Mouse (Mus musculus) left cerebral cortex, postnatal 25 days (tissue): ENCODE data around the gene Mgat4c. TPM values are rescaled to one million over a fixed set of nuclear protein-coding genes. Genes with fewer than 3 reads are reported as not detected.

Source experiments
- DNase-seq, 2 experiments: peaks; one replicate each; pipeline ENCODE4 v3.0.0; 2022; ENCODE audit warnings: low spot score in 2 of 2, mixed read lengths in 1 of 2
- intact Hi-C: fragments of 180-260 bp; cut with DNase I; formaldehyde crosslinking; loops from one replicate; pipeline ENCODE4 v1.15.1; 2025
- total RNA-seq, 2 experiments: library from RNA; stranded (reverse); gene quantifications; 2 replicates each; pipeline ENCODE4 v1.2.3; 2021

The Mgat4c gene
- total RNA-seq: 10 to 100 TPM; 17.4 to 17.8 TPM

GRCm38 (mm10) chr10:101681437-101681912 is at the start of gene Mgat4c:
Gene Mgat4c, plus strand, starts transcription at chr10:101681487.
- intact Hi-C loops: loop anchor here (5.0 kb wide), 1 partner anchor 939 kb away; no protein-coding TSS in a partner anchor
- DNase-seq: peak; percentile 56 to 90

DNA sequence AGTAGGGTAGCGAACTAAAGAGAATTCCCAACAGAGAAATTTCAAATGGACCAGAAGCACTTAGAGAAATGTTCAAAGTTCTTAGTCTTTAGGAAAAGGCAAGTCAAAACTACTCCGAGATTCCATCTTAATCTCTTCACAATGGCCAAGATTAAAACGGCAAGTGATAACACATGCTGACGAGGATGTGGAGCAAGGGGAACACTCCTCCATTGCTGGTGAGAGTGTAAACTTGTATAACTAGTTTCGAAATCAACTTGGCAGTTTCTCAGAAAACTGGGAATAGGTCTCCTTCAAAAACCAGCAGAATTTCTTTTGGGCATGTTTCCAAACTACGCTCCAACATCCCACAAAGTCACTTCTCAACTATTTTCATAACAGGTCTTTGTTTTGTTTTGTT is 46.0 kb upstream of the Mgat4c start:
- intact Hi-C loops: no loop called here
- no peak for DNase-seq

- intact Hi-C loops: no loop called here
- peak in 1 of 2 experiments; percentile 49 for DNase-seq
These were observed 40.2 kb upstream of the Mgat4c start for GRCm38 (mm10) chr10:101641048-101641447.

DNA sequence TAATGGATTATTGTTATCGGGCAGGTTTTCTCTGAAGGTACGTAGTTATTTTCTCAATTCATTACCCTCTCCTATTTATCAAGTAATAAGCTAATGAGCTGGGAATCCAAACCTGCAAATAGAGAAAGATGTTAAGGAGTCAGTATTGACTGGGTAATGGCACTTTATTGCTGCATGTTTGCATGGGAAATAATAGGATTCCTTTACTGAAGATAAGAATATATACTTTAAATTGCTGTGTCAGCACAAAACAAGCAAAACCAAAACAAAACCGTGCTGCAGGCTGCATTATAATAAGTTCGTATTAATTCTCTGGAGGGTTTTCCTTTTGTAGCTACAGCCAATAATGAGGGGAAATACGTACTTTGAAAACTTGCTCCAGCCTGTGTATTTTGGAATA is 627 bp downstream of the Mgat4c start:
- intact Hi-C loops: loop anchor here (5.0 kb wide), 1 partner anchor 940 kb away; no protein-coding TSS in a partner anchor
- DNase-seq: peak; percentile 4 to 9

GRCm38 (mm10) chr10:101761828-101762227 is 80.5 kb downstream of the Mgat4c start:
- intact Hi-C loops: no loop called here
- no peak for DNase-seq

GRCm38 (mm10) chr10:101770688-101771087 is 89.4 kb downstream of the Mgat4c start:
- DNase-seq: no peak
- intact Hi-C loops: no loop called here

DNA sequence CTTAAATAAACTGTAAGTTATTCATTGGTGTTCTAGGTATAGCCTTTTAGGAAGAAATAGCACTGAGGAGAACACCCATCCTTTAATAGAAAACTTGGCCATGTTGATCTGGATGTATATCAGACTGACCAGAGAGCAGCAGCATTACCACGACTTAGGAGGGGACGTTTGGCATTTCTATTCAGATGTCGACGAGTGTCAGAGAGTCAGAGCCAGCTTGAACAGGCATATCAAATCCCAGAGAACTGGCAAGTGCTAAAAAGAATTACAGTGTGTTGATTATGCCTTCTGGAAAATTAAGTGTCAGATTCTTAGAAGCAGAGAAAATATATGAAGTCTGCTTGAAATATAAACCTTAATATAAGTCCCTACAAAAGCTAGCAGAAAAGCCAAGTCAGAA is 89.9 kb downstream of the Mgat4c start:
- DNase-seq: no peak
- intact Hi-C loops: no loop called here

- no peak for DNase-seq
- intact Hi-C loops: no loop called here
These were observed 102.0 kb downstream of the Mgat4c start for GRCm38 (mm10) chr10:101783161-101783744.

DNA sequence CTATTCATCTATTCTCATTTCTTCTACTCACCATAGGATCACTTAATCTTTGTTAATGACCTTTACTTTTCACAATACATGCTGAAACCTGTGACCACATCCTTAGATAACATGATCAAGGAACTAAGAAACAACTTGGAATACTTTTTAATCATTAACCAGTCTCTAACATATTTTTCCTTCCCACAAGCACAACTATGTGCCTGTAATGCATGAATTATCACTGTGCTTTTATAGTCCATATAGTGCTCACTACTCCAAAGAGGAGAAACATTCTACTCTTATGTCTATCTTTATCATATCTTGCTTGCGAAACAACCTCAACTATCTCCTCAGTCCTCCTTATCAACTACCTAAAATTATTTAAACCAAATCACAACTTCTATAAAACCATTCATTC is 114.2 kb downstream of the Mgat4c start:
- intact Hi-C loops: no loop called here
- no peak for DNase-seq

GRCm38 (mm10) chr10:101798831-101799474 is 117.7 kb downstream of the Mgat4c start:
- no peak for DNase-seq
- intact Hi-C loops: no loop called here

GRCm38 (mm10) chr10:101808768-101809167 is 127.5 kb downstream of the Mgat4c start:
- intact Hi-C loops: no loop called here
- no peak for DNase-seq

- intact Hi-C loops: no loop called here
- peak in 1 of 2 experiments; percentile 2 for DNase-seq
These were observed 135.6 kb downstream of the Mgat4c start for GRCm38 (mm10) chr10:101816902-101817301.

- intact Hi-C loops: no loop called here
- DNase-seq: no peak
These were observed 146.7 kb downstream of the Mgat4c start for GRCm38 (mm10) chr10:101827944-101828343.

- DNase-seq: no peak
- intact Hi-C loops: no loop called here
These were observed 174.8 kb downstream of the Mgat4c start for GRCm38 (mm10) chr10:101856115-101856514.

DNA sequence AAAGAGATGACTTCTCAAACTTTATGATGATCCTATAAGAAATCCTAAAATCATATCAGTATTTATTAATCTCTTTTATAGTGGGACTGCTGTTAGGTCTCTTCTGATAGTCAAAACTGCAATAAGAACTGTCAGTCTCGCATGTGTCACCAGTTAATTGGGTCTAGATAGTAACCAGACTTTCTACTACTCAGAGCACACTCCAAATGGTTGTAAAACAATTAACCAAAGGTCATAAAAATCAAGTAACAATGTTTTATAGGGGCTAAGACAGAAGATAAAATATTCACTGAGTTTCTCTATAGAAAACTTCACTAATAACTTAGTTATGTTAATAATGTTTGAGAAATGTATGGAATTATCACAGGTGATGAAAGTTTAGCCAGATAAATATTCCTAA is 208.6 kb downstream of the Mgat4c start:
- intact Hi-C loops: no loop called here
- no peak for DNase-seq

GRCm38 (mm10) chr10:101917328-101917814 is 236.1 kb downstream of the Mgat4c start:
- no peak for DNase-seq
- intact Hi-C loops: no loop called here

DNA sequence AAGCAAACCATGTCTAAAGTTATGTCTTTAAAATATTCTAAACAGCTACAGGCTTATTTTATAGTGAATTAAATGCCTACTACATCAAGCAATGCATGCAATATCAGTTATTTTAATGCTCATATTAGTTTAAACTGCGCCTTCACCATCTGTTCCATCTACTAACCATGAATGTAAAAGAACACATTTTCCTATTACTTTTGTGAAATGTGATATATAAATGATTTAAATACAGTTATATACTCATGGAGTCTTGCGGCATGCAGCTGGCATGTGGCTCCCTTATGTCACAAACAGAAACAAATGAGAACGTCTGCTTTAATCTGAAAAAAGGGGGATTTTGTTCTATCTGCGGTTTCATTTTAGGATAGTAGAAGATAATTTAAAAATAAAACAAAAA is 316.3 kb downstream of the Mgat4c start:
- no peak for DNase-seq
- intact Hi-C loops: no loop called here

DNA sequence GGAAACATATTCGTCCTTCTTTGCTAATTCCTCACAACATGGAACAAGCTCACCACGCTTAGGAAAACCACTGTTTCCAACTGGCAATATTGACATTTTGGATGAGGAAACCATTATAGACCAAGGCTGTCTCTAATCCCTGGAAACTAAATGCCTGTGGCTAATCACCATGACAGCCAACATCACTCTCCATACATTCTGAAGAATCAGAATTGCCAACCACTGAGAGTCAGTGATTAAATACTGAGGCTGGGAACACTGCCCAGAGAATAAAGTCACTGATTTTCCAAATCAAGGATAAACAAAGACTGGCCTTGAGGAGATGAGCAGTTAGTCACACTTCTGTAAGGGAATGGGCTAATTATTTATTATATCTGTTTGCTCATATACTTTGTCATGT is 361.2 kb downstream of the Mgat4c start:
- DNase-seq: no peak
- intact Hi-C loops: no loop called here

- intact Hi-C loops: no loop called here
- no peak for DNase-seq
These were observed 374.9 kb downstream of the Mgat4c start for GRCm38 (mm10) chr10:102056218-102056617.

- no peak for DNase-seq
- intact Hi-C loops: no loop called here
These were observed 375.8 kb downstream of the Mgat4c start for GRCm38 (mm10) chr10:102056975-102057565.
